Mouse (Mus musculus) thymus, adult 2 months (tissue): ENCODE results near the gene Stra6.

ENCODE experiments used
- CTCF ChIP-seq: fragments of 200-500 bp; IDR thresholded peaks from 2 replicates; pipeline ENCODE4 v1.5.1; 2012; ENCODE audit warnings: mild to moderate bottlenecking, control low read depth, low read length, moderate library complexity, borderline replicate concordance; ENCODE audit not compliant: control insufficient read depth, poor library complexity, insufficient read depth; ENCODE audit errors: extremely low read depth
- POLR2A ChIP-seq: fragments of 200-500 bp; IDR thresholded peaks from 2 replicates; pipeline ENCODE4 v1.6.1; 2012; ENCODE audit warnings: mild to moderate bottlenecking, low read length, control low read depth, moderate library complexity; ENCODE audit not compliant: control insufficient read depth, poor library complexity, insufficient read depth; ENCODE audit errors: extremely low read depth

DNA sequence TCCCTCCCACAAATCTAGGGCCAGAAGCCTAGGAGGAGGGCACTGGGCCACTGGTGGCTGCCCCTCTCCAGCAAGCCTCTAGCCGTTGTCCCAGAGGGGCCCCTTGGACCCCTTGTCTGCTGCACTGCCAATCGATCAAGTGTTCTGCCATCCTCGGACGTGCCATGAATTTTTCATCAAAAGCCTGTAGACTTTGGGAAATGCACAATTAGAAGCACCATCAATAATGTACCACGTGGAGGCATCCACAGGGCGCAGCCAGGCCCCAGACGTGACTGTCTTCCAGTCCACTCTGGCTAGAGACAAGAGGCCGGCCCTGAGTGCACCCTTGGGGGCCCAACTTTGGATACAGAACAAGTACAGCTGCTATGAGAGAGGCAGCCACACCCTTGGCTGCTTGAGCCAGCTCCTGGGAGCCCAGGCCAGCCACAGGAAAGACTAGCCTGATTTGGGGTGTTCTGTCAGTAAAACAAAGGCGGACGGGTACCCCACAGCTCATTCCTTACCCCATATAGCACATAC is 20.0 kb upstream of the Stra6 start:
- TF ChIP-seq POLR2A (no peak), CTCF (no peak)
